Mouse (Mus musculus) lung, adult 2 months (tissue): ENCODE data around the gene Olfr805.

Source experiments
- CTCF ChIP-seq: fragments of 200-500 bp; IDR thresholded peaks from 2 replicates; pipeline ENCODE4 v1.5.1; 2011; ENCODE audit warnings: mild to moderate bottlenecking, low read length, control low read depth; ENCODE audit not compliant: insufficient read depth
- POLR2A ChIP-seq: fragments of 200-500 bp; IDR thresholded peaks from 2 replicates; pipeline ENCODE4 v1.6.1; 2011; ENCODE audit warnings: low read depth, mild to moderate bottlenecking, control low read depth, low read length, borderline replicate concordance; ENCODE audit errors: extremely low read depth

DNA sequence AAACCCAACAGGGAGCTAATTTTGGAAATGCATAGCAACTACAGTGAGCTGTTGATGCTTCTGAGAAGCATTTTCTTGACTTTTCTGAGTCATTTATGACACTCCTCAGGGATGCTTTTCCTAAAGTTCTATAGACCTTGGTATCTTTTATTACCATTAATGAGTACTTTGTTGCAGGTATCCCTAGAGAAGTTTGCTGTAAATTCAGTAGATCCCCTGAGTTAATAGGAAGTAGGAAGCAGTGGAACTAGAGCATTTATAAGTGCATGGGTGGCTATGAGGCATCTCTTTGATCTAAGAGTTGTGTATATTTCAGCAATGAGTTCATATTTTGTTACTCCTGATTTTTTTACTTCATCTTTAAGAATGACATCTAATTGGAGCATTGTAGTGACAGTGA is 26.3 kb downstream of the Olfr805 start, which contains the start of gene Olfr804:
- no peak for TF ChIP-seq POLR2A
- no peak for TF ChIP-seq CTCF
